Mouse (Mus musculus): Measurements from ENCODE around the gene Itpr3.

DNA sequence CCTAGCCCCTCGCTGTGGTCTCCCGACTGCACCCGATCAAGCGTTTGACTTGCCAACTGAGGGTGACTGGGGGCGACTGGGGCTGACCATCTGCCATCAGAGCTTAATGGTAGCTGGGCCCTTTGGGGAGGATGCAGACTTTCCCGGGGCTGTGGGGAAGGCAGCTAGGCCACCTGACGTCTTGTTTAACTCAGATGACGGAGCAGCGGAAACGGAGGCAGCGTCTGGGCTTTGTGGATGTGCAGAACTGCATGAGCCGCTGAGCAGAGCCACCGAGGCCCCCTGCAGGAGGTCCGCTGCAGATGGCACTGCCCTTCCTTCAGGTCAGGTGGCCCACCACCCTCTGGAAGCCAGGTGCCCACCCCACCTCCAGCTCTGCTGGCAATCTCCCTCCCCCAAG is 64.2 kb downstream of the Itpr3 start:
- TF ChIP-seq CTCF (IDR thresholded peaks at IDR 0.05; ENCODE audit: control insufficient read depth, insufficient read depth, low read length) (no peak), POLR2A (IDR thresholded peaks at IDR 0.05; ENCODE audit: borderline replicate concordance, control insufficient read depth, low read depth, low read length) (no peak)

All from bone marrow, adult 2 months (tissue).